Mouse (Mus musculus) brown adipose tissue, adult 24 weeks (tissue): ENCODE measurements around the gene Ttc7b. TPM values are rescaled to one million over a fixed set of nuclear protein-coding genes. Genes with fewer than 3 reads are reported as not detected.
A peak's percentile ranks its signal among the peaks of the same experiment; 100 is the strongest.

Experiments
- H3K27ac ChIP-seq: fragments of 200-500 bp; replicated peaks from 2 replicates; pipeline ENCODE4 v1.5.1; 2012; ENCODE audit warnings: low read depth, mild to moderate bottlenecking, low read length
- H3K4me1 ChIP-seq: fragments of 200-500 bp; 2 replicates; pipeline ENCODE4 v1.6.1; 2012; ENCODE audit warnings: low read length, mixed read lengths; ENCODE audit not compliant: control insufficient read depth, insufficient read depth, insufficient read length
- H3K4me3 ChIP-seq: fragments of 200-500 bp; 2 replicates; pipeline ENCODE4 v1.5.1; 2012; ENCODE audit warnings: low read depth, mild to moderate bottlenecking, low read length, moderate library complexity; ENCODE audit not compliant: insufficient read depth
- polyA plus RNA-seq: library from polyadenylated mRNA; stranded (reverse); fragments of >200 nt; gene quantifications from 2 replicates; pipeline ENCODE4 v1.2.4, GENCODE M21; 2012; ENCODE audit not compliant: missing spikeins, insufficient read depth, insufficient read length

Ttc7b gene
- polyA plus RNA-seq, 1 experiment = 37.7 TPM

- Histone ChIP-seq H3K4me3 (no peak overlapping the region), H3K27ac (no peak overlapping the region), H3K4me1 (peaks cover 3% of the 10 kb centered on the region)
Measured at GRCm38 (mm10) chr12:100355565-100355964, 165.1 kb downstream of the Ttc7b start.

- no peak overlapping the region for H3K4me3 ChIP-seq
- H3K27ac ChIP-seq = no peak overlapping the region
- peaks cover 6% of the 10 kb centered on the region for H3K4me1 ChIP-seq
Measured at GRCm38 (mm10) chr12:100353954-100354353, 166.7 kb downstream of the Ttc7b start.

- Histone ChIP-seq H3K4me3 (no peak overlapping the region), H3K27ac (no peak overlapping the region), H3K4me1 (peaks cover 11% of the 10 kb centered on the region)
Measured at GRCm38 (mm10) chr12:100353075-100353782, 167.4 kb downstream of the Ttc7b start.

- peaks cover 11% of the 10 kb centered on the region for H3K4me1 ChIP-seq
- H3K27ac ChIP-seq = 0 out of 2 replicates have a peak overlapping the region, but pooled peaks have one; percentile 26
- no peak overlapping the region for H3K4me3 ChIP-seq
Measured at GRCm38 (mm10) chr12:100352094-100352493, 168.5 kb downstream of the Ttc7b start.

GRCm38 (mm10) chr12:100343554-100343953 is 177.1 kb downstream of the Ttc7b start:
- no peak overlapping the region for H3K4me3 ChIP-seq
- H3K4me1 ChIP-seq = 0 out of 2 replicates have a peak, but pooled peaks cover 3% of the 10 kb centered on the region
- no peak overlapping the region for H3K27ac ChIP-seq

- no peak overlapping the region for H3K4me3 ChIP-seq
Measured at GRCm38 (mm10) chr12:100341614-100342013, 179.0 kb downstream of the Ttc7b start.

GRCm38 (mm10) chr12:100340901-100341460 is 179.6 kb downstream of the Ttc7b start:
- H3K4me1 ChIP-seq = no peaks in the 10 kb centered on the region
- no peak overlapping the region for H3K27ac ChIP-seq
- no peak overlapping the region for H3K4me3 ChIP-seq

More at GRCm38 (mm10) chr12:100341614-100342013, 179.0 kb downstream of the Ttc7b start:
- no peaks in the 10 kb centered on the region for H3K4me1 ChIP-seq
- H3K27ac ChIP-seq = no peak overlapping the region

GRCm38 (mm10) chr12:100338055-100338454 is 182.6 kb downstream of the Ttc7b start:
- H3K27ac ChIP-seq = no peak overlapping the region
- H3K4me3 ChIP-seq = no peak overlapping the region
- no peaks in the 10 kb centered on the region for H3K4me1 ChIP-seq

GRCm38 (mm10) chr12:100337351-100338018 is 183.1 kb downstream of the Ttc7b start:
- no peak overlapping the region for H3K27ac ChIP-seq
- H3K4me3 ChIP-seq = no peak overlapping the region
- no peaks in the 10 kb centered on the region for H3K4me1 ChIP-seq

- H3K4me3 ChIP-seq = no peak overlapping the region
- H3K27ac ChIP-seq = no peak overlapping the region
- no peaks in the 10 kb centered on the region for H3K4me1 ChIP-seq
Measured at GRCm38 (mm10) chr12:100336241-100336640, 184.4 kb downstream of the Ttc7b start.

- H3K4me1 ChIP-seq = peaks cover 19% of the 10 kb centered on the region
- no peak overlapping the region for H3K4me3 ChIP-seq
- H3K27ac ChIP-seq = no peak overlapping the region
Measured at GRCm38 (mm10) chr12:100331806-100332205, 188.8 kb downstream of the Ttc7b start.

- Histone ChIP-seq H3K4me3 (no peak overlapping the region), H3K27ac (no peak overlapping the region), H3K4me1 (peaks cover 30% of the 10 kb centered on the region)
Measured at GRCm38 (mm10) chr12:100330234-100330633, 190.4 kb downstream of the Ttc7b start.

GRCm38 (mm10) chr12:100328998-100329397 is 191.6 kb downstream of the Ttc7b start:
- Histone ChIP-seq H3K27ac (peak overlapping the region; percentile 25), H3K4me3 (no peak overlapping the region), H3K4me1 (peaks cover 30% of the 10 kb centered on the region)

- Histone ChIP-seq H3K27ac (peak overlapping the region; percentile 25), H3K4me3 (no peak overlapping the region), H3K4me1 (peaks cover 30% of the 10 kb centered on the region)
Measured at GRCm38 (mm10) chr12:100328557-100328956, 192.1 kb downstream of the Ttc7b start.

- no peak overlapping the region for H3K27ac ChIP-seq
- no peak overlapping the region for H3K4me3 ChIP-seq
- peaks cover 30% of the 10 kb centered on the region for H3K4me1 ChIP-seq
Measured at GRCm38 (mm10) chr12:100326732-100327131, 193.9 kb downstream of the Ttc7b start.
